Mouse (Mus musculus): ENCODE measurements around the gene Kcnb1. TPM values are rescaled to one million over a fixed set of nuclear protein-coding genes. Genes with fewer than 3 reads are reported as not detected.

Gene Kcnb1
- polyA plus RNA-seq, 2 experiments, result 0.03 to 0.15 TPM

DNA sequence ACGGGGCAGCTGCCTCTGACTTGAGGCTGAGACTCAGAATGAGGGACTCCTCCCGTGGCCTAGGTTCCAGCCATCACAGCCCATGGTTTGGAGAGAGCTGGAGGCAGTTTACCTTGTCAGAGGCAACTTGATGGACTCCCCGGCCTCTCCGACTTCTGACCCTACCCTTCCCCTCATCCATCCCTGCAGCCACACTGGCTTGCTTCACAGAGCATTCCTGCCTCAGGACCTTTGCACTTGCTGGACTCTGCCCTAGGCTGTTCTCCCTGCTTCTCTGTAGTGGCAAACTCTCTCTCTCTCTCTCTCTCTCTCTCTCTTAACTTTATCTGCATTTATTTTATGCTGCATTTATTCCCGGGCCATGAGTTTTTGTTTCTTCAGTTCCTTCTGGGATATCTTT lies 103.1 kb downstream of the Kcnb1 start:
- Histone ChIP-seq H3K27ac (no peak overlapping the region), H3K36me3 (replicated peaks; ENCODE audit: control insufficient read depth, insufficient read depth, low read depth) (no peaks in the 10 kb centered on the region), H3K4me1 (replicated peaks; ENCODE audit: control insufficient read depth in 2 of 2, insufficient read depth in 2 of 2, low read length in 1 of 2) (no peaks in the 10 kb centered on the region), H3K9ac (replicated peaks) (no peak overlapping the region), H3K27me3 (ENCODE audit: control insufficient read depth, insufficient read depth, low read length) (no peaks in the 10 kb centered on the region), H3K4me2 (ENCODE audit: low read depth) (no peak overlapping the region), H3K9me3 (ENCODE audit: control insufficient read depth, low read length) (no peaks in the 10 kb centered on the region), H3K4me3 (ENCODE audit: insufficient read depth in 1 of 2, low read depth in 2 of 2, low read length in 2 of 2) (no peak overlapping the region)
- no peak for ATAC-seq (ENCODE audit: insufficient read depth)
- TF ChIP-seq CTCF (IDR thresholded peaks at IDR 0.05; ENCODE audit: low read depth) (no peak), EP300 (IDR thresholded peaks at IDR 0.05; ENCODE audit: low read depth) (no peak)
- 57% methylated on average over 5 of the region's 5 CpGs for WGBS (ENCODE audit: insufficient replicate concordance)
- DNase-seq (ENCODE audit: low read depth in 3 of 3, low spot score in 3 of 3), result no peak

- no peaks in the 10 kb centered on the region for H3K4me1 ChIP-seq (replicated peaks; ENCODE audit: control insufficient read depth in 2 of 2, insufficient read depth in 2 of 2, low read length in 1 of 2)
- H3K27ac ChIP-seq, result no peak overlapping the region
- H3K4me3 ChIP-seq (ENCODE audit: insufficient read depth in 1 of 2, low read depth in 2 of 2, low read length in 2 of 2), result no peak overlapping the region
- WGBS (ENCODE audit: insufficient replicate concordance), result 50% methylated on average over 11 of the region's 11 CpGs
- no peak overlapping the region for H3K4me2 ChIP-seq (ENCODE audit: low read depth)
- H3K9ac ChIP-seq (replicated peaks), result no peak overlapping the region
- DNase-seq (ENCODE audit: low read depth in 3 of 3, low spot score in 3 of 3) (no peak), ATAC-seq (ENCODE audit: insufficient read depth) (no peak)
- H3K36me3 ChIP-seq (replicated peaks; ENCODE audit: control insufficient read depth, insufficient read depth, low read depth), result no peaks in the 10 kb centered on the region
- no peak for TF ChIP-seq CTCF (IDR thresholded peaks at IDR 0.05; ENCODE audit: low read depth)
- no peaks in the 10 kb centered on the region for H3K9me3 ChIP-seq (ENCODE audit: control insufficient read depth, low read length)
- H3K27me3 ChIP-seq (ENCODE audit: control insufficient read depth, insufficient read depth, low read length), result no peaks in the 10 kb centered on the region
Observed at GRCm38 (mm10) chr2:167086092-167086491, 103.9 kb downstream of the Kcnb1 start.

GRCm38 (mm10) chr2:167081639-167082038 lies 108.3 kb downstream of the Kcnb1 start:
- 6% methylated on average over 4 of the region's 4 CpGs for WGBS (ENCODE audit: insufficient replicate concordance)
- Histone ChIP-seq H3K36me3 (replicated peaks; ENCODE audit: control insufficient read depth, insufficient read depth, low read depth) (no peaks in the 10 kb centered on the region), H3K4me3 (ENCODE audit: insufficient read depth in 1 of 2, low read depth in 2 of 2, low read length in 2 of 2) (no peak overlapping the region), H3K27me3 (ENCODE audit: control insufficient read depth, insufficient read depth, low read length) (no peaks in the 10 kb centered on the region), H3K27ac (no peak overlapping the region), H3K4me1 (replicated peaks; ENCODE audit: control insufficient read depth in 2 of 2, insufficient read depth in 2 of 2, low read length in 1 of 2) (no peaks in the 10 kb centered on the region), H3K9ac (replicated peaks) (no peak overlapping the region), H3K9me3 (ENCODE audit: control insufficient read depth, low read length) (no peaks in the 10 kb centered on the region), H3K4me2 (ENCODE audit: low read depth) (no peak overlapping the region)
- no peak for ATAC-seq (ENCODE audit: insufficient read depth)
- no peak for DNase-seq (ENCODE audit: low read depth in 3 of 3, low spot score in 3 of 3)
- TF ChIP-seq CTCF (IDR thresholded peaks at IDR 0.05; ENCODE audit: low read depth) (no peak), EP300 (IDR thresholded peaks at IDR 0.05; ENCODE audit: low read depth) (no peak)

DNA sequence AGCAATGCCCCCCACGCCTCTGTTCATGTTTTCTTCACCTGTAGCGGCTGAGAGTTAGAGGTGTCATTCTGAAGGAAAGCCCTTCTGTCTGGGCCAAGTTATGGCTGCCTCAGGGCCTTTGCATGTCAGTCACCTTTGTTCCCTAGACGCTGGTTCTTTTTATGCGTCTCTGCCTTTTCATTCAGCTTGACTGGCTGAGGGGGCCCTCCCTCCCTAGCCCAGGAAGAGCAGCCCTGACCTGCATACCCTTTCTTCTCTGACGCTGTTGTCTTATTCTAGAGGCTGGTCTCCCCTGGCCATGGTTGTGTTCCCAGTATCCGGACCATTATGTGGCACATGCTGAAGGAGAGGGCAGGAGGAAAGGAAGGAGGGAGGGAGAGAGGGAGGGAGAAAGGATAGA lies 108.8 kb downstream of the Kcnb1 start:
- Histone ChIP-seq H3K4me1 (replicated peaks; ENCODE audit: control insufficient read depth in 2 of 2, insufficient read depth in 2 of 2, low read length in 1 of 2) (no peaks in the 10 kb centered on the region), H3K9ac (replicated peaks) (no peak overlapping the region), H3K27ac (no peak overlapping the region), H3K27me3 (ENCODE audit: control insufficient read depth, insufficient read depth, low read length) (no peaks in the 10 kb centered on the region), H3K4me3 (ENCODE audit: insufficient read depth in 1 of 2, low read depth in 2 of 2, low read length in 2 of 2) (no peak overlapping the region), H3K36me3 (replicated peaks; ENCODE audit: control insufficient read depth, insufficient read depth, low read depth) (no peaks in the 10 kb centered on the region), H3K4me2 (ENCODE audit: low read depth) (no peak overlapping the region), H3K9me3 (ENCODE audit: control insufficient read depth, low read length) (no peaks in the 10 kb centered on the region)
- ATAC-seq (ENCODE audit: insufficient read depth) (no peak), DNase-seq (ENCODE audit: low read depth in 3 of 3, low spot score in 3 of 3) (no peak)
- WGBS (ENCODE audit: insufficient replicate concordance), result 46% methylated on average over 6 of the region's 6 CpGs
- TF ChIP-seq CTCF (IDR thresholded peaks at IDR 0.05; ENCODE audit: low read depth), result no peak
- no peak for TF ChIP-seq EP300 (IDR thresholded peaks at IDR 0.05; ENCODE audit: low read depth)

DNA sequence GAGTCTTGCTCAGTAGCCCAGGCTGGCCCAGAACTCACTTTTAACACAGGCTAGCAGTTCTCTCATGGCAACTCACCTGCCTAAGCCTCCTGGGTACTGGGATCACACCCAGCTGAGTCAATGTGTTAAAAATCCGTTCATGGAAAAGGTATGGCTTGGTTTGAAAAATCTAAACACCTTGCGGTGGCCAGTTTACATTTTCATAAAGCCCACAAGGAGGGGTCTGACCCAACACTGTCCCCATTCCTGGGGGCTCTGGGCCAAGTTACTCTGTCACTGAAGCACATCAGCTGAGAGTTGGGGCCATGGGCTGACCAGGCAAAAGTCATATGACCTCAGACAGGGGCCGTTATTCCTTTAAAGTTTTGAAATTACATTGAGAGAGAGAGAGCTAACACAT lies 109.6 kb downstream of the Kcnb1 start:
- Histone ChIP-seq H3K4me1 (replicated peaks; ENCODE audit: control insufficient read depth in 2 of 2, insufficient read depth in 2 of 2, low read length in 1 of 2) (no peaks in the 10 kb centered on the region), H3K27me3 (ENCODE audit: control insufficient read depth, insufficient read depth, low read length) (no peaks in the 10 kb centered on the region), H3K4me3 (ENCODE audit: insufficient read depth in 1 of 2, low read depth in 2 of 2, low read length in 2 of 2) (no peak overlapping the region), H3K9me3 (ENCODE audit: control insufficient read depth, low read length) (no peaks in the 10 kb centered on the region), H3K4me2 (ENCODE audit: low read depth) (no peak overlapping the region), H3K36me3 (replicated peaks; ENCODE audit: control insufficient read depth, insufficient read depth, low read depth) (no peaks in the 10 kb centered on the region), H3K27ac (no peak overlapping the region), H3K9ac (replicated peaks) (no peak overlapping the region)
- DNase-seq (ENCODE audit: low read depth in 3 of 3, low spot score in 3 of 3) (no peak), ATAC-seq (ENCODE audit: insufficient read depth) (no peak)
- no peak for TF ChIP-seq EP300 (IDR thresholded peaks at IDR 0.05; ENCODE audit: low read depth)
- TF ChIP-seq CTCF (IDR thresholded peaks at IDR 0.05; ENCODE audit: low read depth), result no peak
- WGBS (ENCODE audit: insufficient replicate concordance), result 59% methylated on average over 3 of the region's 3 CpGs
